Mouse (Mus musculus) stomach, postnatal 0 days (tissue): ENCODE measurements around the gene B3glct.

Experiments
- CTCF ChIP-seq: IDR thresholded peaks from 2 replicates; pipeline ENCODE4 v1.5.1; 2016; ENCODE audit warnings: antibody characterized with exemption, low read depth, mild to moderate bottlenecking, moderate library complexity
- EP300 ChIP-seq: optimal IDR thresholded peaks from 2 replicates; pipeline ENCODE3; 2016; ENCODE audit warnings: antibody characterized with exemption

DNA sequence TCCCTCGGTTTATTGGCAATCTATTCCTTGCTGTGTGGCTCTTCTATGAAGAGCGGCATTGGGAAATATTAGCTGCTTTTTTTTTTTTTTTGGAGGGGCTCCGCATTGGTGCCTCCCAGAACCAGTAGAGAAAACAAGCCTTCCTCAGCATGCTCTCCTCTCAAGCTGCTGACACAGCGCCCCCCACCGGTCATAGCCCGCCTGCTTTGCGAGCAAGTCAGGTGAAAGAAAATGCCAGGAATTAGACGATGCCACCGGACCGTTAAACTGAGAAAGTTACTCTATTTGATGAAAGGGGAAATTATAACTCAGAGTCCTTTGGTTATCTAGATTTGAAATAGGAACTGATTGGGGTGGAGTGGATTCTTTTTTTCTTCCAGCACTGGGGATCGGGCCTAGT, 14.5 kb downstream of the B3glct start:
- TF ChIP-seq CTCF = peak; percentile 22; the same call in 1 of the 2 replicates
- no peak for TF ChIP-seq EP300
